Mouse (Mus musculus): ENCODE measurements around the gene Itm2a.
A peak's percentile ranks its signal among the peaks of the same experiment; 100 is the strongest.

Gene Itm2a

DNA sequence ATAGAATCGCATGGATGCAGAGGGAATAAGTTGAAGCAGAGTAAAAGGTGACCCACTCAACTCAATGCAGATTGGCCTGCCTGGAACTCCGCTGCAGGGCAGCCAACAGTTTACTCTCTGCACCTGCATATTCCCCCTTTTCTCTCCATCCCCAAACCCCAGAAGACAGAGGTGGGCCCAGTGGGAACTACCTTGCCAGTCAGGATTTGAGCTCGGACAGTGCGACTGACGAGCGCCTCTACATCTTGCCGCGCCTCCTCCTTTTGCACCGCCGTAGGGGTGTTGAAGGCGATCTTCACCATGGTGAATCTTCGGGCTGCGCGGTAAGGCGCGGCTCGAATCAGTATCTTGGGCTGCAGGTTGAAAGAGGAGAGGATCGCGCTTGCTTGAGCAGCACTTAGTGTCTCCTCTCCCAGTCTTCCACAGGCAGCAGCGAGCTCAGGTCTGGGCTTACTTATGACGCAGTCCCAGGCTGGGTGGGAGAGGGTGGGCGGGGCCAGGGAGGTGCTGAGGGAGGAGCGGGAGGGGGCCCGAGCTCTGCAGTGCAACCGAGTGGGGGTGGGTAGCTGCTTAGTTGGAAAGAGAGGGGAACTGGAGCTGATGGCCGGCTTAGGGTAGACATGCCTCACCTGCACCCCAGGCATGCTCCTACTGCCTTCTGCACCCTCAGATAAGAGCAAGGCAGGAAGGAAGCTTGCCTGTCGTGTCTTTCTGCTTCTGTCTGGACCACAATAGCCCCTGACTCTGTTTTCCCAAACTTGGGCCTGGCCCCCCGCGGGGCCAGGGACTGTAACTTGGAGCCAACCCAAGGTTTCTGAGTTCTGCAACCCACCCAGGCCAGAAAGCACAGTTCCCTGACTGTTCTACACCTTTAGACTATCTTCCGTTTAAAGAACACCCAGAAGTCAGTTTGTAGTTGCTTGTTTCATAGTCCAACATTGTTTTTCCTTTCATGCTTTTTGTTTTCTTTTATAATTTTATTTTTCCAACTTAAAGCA lies at the start of gene Itm2a:
TSS of gene Itm2a (minus strand) at position 462 of the 998 bp plus-strand sequence.
- peak; percentile 27 for DNase-seq

DNA sequence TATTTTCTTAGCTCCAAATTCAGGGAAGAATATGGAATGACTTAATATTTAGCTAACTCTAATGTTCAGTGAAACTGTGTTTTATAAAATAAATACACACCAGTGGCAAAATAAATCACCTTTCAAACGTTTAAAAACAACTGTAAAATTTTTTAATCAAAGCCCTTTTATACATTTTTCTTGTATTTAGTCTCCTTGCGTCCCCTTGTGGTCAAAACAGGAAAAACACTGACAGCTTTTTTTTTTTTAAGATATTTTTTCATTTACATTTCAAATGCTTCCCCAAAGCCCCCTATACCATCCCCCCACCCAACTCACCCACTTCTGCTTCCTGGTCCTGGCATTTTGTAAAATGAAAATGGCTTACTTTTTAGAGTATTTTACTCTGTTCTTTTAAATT lies 32.7 kb upstream of the Itm2a start:
- no peak for DNase-seq

DNA sequence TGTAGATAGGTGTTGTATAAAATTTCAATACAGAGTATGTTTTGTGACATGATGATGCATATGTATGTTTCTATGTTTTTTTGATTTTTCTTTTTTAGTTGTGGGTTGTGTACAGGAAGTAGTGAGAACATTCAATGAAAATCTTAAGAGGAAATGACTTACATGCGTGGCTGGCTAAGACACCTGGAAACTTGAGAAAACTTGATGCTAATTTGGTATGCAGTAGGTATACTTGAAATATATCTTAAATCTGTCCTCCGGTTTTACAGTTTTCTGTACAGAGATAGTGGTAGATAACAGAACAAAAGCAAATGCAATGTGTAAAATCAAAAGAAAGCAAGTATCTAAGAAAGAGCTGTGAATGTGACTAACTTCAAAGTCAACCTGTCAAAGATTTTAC lies 18.1 kb upstream of the Itm2a start:
- DNase-seq, result no peak

DNA sequence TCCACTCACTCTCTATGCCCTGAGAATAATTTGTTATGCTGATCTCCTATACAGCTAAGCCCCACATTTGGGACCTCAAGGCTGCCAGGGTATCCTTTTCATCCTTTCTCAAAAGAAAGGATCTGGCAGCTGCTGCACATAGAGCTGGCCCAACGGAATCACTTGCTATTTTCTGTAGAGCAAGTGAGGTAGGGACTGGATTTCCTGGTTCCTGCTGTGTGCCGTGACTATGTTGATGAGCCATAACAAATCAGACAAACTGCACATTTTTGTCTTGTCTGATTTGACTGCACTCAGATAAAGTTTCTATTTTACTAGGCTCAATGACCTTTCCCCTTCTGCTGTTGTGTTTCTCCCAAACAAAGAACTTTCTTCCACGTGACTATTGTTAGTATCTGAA lies 14.2 kb upstream of the Itm2a start:
- no peak for DNase-seq

DNA sequence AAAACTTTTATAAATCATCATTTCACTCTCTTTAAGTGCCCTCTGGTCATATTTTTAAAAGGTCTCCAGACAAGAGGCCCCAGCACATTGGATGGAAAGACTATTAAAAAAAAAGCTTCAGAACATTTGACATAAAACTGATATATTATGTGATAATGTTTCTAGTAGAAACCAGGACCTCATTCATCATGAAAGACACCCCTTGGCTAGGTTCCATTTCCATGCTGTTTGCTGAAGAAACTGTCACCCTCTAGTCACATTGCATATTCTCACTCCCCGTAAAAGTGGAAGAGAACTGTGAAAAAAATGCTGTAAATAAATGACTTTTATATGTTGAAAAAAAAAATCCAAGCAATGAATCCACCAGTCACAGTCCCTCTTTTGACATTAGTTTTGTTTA lies 12.8 kb upstream of the Itm2a start:
- no peak for DNase-seq

DNA sequence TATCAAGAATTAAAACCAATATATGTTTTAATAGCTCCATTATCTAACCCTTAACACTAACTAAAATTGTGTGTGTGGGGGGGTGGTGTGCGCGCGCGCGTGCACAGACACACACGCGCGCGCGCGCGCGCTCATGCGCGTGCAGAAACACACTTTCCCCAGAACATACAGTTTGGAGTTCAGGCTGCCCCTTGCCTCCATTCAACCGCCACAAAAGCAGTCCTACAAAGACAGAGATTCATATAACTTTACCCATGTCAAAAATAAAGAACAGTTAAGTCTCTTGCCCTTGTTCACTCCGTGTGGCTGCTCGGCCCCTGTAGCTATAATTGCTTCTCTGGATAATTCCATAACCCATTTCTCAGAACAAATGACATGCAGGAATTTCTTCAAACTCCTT lies 695 bp downstream of the Itm2a start:
- DNase-seq, result peak; percentile 1

DNA sequence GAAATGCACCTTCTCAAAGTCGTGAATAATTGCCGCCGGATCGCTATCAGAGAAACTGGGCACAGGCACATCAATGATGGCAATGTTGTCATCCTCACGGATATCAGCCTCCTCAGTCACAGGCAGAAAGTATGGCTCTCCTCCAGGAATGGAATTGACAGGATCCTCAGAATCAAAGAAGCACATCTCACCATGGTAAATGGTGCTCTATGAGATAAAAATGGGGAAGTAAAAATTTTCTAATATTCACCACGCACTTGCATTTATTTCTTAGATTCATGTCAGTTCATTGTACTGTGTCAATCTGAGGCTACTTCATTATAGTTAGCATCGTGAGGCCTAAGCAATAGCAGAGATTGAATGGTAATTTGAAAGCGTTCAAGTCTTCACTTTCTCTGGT lies 4.1 kb downstream of the Itm2a start:
- DNase-seq, result no peak

DNA sequence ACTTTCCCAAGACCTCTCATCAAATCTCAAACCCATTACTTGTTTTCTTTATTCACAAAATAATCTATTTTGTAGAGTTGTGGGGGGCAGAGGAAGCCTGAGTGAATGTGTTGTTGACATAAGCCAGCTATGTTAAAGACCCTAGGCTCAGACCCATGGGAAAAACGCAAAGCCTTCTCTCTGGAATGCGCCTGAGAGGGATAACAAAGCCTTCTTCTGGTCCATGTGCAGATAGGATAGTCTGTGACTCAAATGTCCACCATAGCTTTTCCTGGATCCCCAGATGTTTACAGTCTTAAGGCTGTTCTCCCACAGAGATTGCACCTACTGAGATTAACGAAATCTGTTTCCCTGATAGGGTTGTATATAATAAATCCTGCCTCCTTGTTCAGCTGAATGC lies 9.9 kb downstream of the Itm2a start:
- DNase-seq, result no peak

- peak; percentile 7 for DNase-seq
These were observed 27.8 kb downstream of the Itm2a start for GRCm38 (mm10) chrX:107375329-107375728.

Measured in kidney, postnatal 14 days (tissue).